Mouse (Mus musculus) forebrain, postnatal 0 days (tissue): ENCODE measurements at regions not wholly inside any gene's neighbourhood (a gene's known extent, or its start where the extent isn't known, plus 50 kb on each side); places are given as distances from the start of the nearest gene placed in this dataset.

Source experiments
- ATAC-seq: fragments of 200-750 bp; cut with Nextera tagmentation; 2 replicates; pipeline ENCODE4 v1.8.0; 2017; ENCODE audit warnings: mild to moderate bottlenecking, moderate library complexity
- DNase-seq: peaks from one replicate; pipeline ENCODE4 v3.0.0-alpha.2; 2015
- H3K27ac ChIP-seq: fragments of 300-500 bp; sonication (generic); 2 replicates; pipeline ENCODE4 v1.5.1; 2014; ENCODE audit warnings: low read depth, mild to moderate bottlenecking, antibody characterized with exemption, low read length, moderate library complexity, mixed read lengths
- H3K27me3 ChIP-seq: fragments of 300-500 bp; sonication (generic); 2 replicates; pipeline ENCODE4 v1.6.1; 2014; ENCODE audit warnings: mild to moderate bottlenecking, low read length, mixed read lengths; ENCODE audit not compliant: insufficient read depth
- H3K36me3 ChIP-seq: fragments of 300-500 bp; sonication (generic); 2 replicates; pipeline ENCODE4 v1.6.1; 2014; ENCODE audit warnings: mild to moderate bottlenecking, moderate library complexity; ENCODE audit not compliant: insufficient read depth
- H3K4me1 ChIP-seq: fragments of 300-500 bp; sonication (generic); 2 replicates; pipeline ENCODE4 v1.6.1; 2014; ENCODE audit warnings: antibody characterized with exemption; ENCODE audit not compliant: insufficient read depth
- H3K4me2 ChIP-seq: fragments of 300-500 bp; sonication (generic); 2 replicates; pipeline ENCODE4 v1.6.1; 2014; ENCODE audit warnings: low read depth, mild to moderate bottlenecking, moderate library complexity
- H3K4me3 ChIP-seq: fragments of 300-500 bp; sonication (generic); 2 replicates; pipeline ENCODE4 v1.5.1; 2014; ENCODE audit warnings: low read depth, low read length, mixed read lengths
- H3K9ac ChIP-seq: fragments of 300-500 bp; sonication (generic); 2 replicates; pipeline ENCODE4 v1.6.1; 2014; ENCODE audit warnings: mild to moderate bottlenecking
- H3K9me3 ChIP-seq: fragments of 300-500 bp; sonication (generic); 2 replicates; pipeline ENCODE4 v1.6.1; 2016; ENCODE audit warnings: low read length
- CTCF ChIP-seq: sonication (generic); IDR thresholded peaks from 2 replicates; pipeline ENCODE4 v1.5.1; 2016; ENCODE audit warnings: antibody characterized with exemption, control low read depth, low read depth
- WGBS: fragments of 180-500 bp; shearing (Covaris S2); extraction: QIAGEN DNeasy Blood & Tissue Kit; methylation state at CpG from one replicate; pipeline ENCODE4 v1.1.7; 2014; 5-methylcytosine and 5-hydroxymethylcytosine counted together

DNA sequence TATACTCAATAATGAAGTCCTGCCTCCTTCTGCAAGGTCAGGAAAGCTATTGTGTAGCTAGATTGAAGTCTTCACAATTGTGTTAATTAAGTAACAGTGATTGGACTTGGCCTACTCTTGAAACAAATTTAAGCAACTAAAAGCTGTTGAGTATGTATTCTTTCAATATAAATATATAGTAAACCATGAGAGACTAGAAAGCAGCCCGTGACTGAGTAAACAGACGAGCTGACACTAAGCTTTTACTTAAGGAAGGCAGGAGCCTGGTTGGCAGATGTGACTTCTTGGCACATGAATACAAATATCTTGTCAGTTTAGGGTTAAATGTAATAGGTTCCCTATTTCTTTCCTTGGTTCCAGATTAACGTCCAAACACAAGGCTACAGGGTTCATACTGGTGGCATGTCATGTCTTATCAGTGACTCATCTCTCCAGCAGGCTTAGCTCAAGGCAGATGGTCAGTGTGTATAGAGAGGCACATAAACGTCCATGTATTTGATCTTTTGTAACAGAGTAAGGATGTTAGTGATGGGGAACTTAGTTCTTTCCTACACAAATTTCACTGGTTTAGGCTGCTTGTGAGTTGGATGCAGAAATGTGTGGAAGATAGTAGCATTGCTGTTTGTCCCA is 184.7 kb downstream of the Etaa1 start:
- no peak for DNase-seq
- WGBS, result 66% methylated on average over 4 of the region's 4 CpGs
- H3K36me3 ChIP-seq, result no peaks in the 10 kb centered on the region

GRCm38 (mm10) chr11:17797632-17798031 is 156.0 kb downstream of the Etaa1 start:
- no peaks in the 10 kb centered on the region for H3K4me1 ChIP-seq
- no peak overlapping the region for H3K4me2 ChIP-seq
- DNase-seq (no peak), ATAC-seq (no peak)
- H3K27me3 ChIP-seq, result no peaks in the 10 kb centered on the region
- no peak for TF ChIP-seq CTCF
- no peak overlapping the region for H3K9ac ChIP-seq
- no peak overlapping the region for H3K27ac ChIP-seq
- no peaks in the 10 kb centered on the region for H3K9me3 ChIP-seq
- H3K36me3 ChIP-seq, result no peaks in the 10 kb centered on the region
- H3K4me3 ChIP-seq, result no peak overlapping the region

More for the DNA sequence above, 184.7 kb downstream of the Etaa1 start:
- no peak for TF ChIP-seq CTCF
- H3K27me3 ChIP-seq, result no peaks in the 10 kb centered on the region
- no peak overlapping the region for H3K9ac ChIP-seq
- no peak overlapping the region for H3K4me2 ChIP-seq
- H3K9me3 ChIP-seq, result no peaks in the 10 kb centered on the region
- no peak overlapping the region for H3K4me3 ChIP-seq
- H3K4me1 ChIP-seq, result no peaks in the 10 kb centered on the region
- no peak overlapping the region for H3K27ac ChIP-seq
- no peak for ATAC-seq

DNA sequence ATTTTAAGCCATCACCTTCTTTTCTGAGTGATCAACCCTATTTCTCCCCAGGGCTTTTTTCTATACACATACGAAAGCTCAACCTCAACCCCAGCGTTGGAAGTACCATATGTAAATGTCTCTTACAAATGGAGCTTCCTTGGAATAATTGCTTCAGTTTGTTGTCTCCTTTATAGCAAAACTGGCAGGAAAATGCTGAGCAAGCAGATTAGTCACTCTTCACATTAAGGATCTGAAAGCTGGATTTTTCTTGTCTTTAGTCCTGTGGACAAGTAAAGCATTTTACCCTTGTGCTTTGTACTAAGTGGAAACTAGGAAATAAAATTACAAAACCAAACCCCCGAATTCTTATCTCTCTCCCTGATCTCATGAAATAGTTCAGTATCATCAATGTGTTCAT is 145.8 kb downstream of the Etaa1 start:
- Histone ChIP-seq H3K27ac (no peak overlapping the region), H3K27me3 (no peaks in the 10 kb centered on the region), H3K9ac (no peak overlapping the region), H3K9me3 (no peaks in the 10 kb centered on the region), H3K36me3 (no peaks in the 10 kb centered on the region), H3K4me2 (no peak overlapping the region), H3K4me1 (no peaks in the 10 kb centered on the region), H3K4me3 (no peak overlapping the region)
- ATAC-seq (no peak), DNase-seq (no peak)
- TF ChIP-seq CTCF, result no peak
- 88% methylated on average over 3 of the region's 3 CpGs for WGBS

- no peaks in the 10 kb centered on the region for H3K36me3 ChIP-seq
- H3K4me3 ChIP-seq, result no peak overlapping the region
- no peak for DNase-seq
- H3K4me1 ChIP-seq, result no peaks in the 10 kb centered on the region
- H3K27ac ChIP-seq, result no peak overlapping the region
- no peaks in the 10 kb centered on the region for H3K9me3 ChIP-seq
- no peak for ATAC-seq
- H3K27me3 ChIP-seq, result no peaks in the 10 kb centered on the region
- H3K9ac ChIP-seq, result no peak overlapping the region
- no peak overlapping the region for H3K4me2 ChIP-seq
- TF ChIP-seq CTCF, result no peak
- 68% methylated on average over 8 of the region's 8 CpGs for WGBS
Measured at GRCm38 (mm10) chr11:17811829-17812559, 141.7 kb downstream of the Etaa1 start.

DNA sequence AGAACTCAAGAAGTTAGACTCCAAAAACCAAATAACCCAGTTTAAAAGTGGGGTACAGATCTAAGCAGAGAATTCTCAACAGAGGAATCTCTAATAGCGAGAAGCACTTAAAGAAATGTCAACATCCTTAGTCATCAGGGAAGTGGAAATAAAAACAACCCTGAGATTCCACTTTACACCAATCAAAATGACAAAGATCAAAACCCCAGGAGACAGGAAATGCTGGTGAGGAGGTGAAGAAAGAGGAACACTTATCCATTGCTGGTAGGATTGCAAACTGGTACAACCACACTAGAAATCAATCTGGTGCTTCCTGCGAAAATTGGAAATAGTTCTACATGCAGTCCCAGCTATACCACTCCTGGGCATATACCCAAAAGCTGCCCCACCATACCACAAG is 111.0 kb downstream of the Etaa1 start:
- Histone ChIP-seq H3K9ac (no peak overlapping the region), H3K36me3 (no peaks in the 10 kb centered on the region), H3K27ac (no peak overlapping the region), H3K27me3 (no peaks in the 10 kb centered on the region), H3K9me3 (no peaks in the 10 kb centered on the region), H3K4me2 (no peak overlapping the region), H3K4me1 (no peaks in the 10 kb centered on the region), H3K4me3 (no peak overlapping the region)
- WGBS, result 80% methylated on average over 2 of the region's 2 CpGs
- ATAC-seq (no peak), DNase-seq (no peak)
- TF ChIP-seq CTCF, result no peak

- ATAC-seq (no peak), DNase-seq (peak; percentile 67)
- TF ChIP-seq CTCF, result peak; percentile 67
- 39% methylated on average over 7 of the region's 7 CpGs for WGBS
- H3K9me3 ChIP-seq, result no peaks in the 10 kb centered on the region
- no peak overlapping the region for H3K4me2 ChIP-seq
- H3K27me3 ChIP-seq, result no peaks in the 10 kb centered on the region
- no peak overlapping the region for H3K9ac ChIP-seq
- no peaks in the 10 kb centered on the region for H3K4me1 ChIP-seq
- H3K4me3 ChIP-seq, result no peak overlapping the region
- no peaks in the 10 kb centered on the region for H3K36me3 ChIP-seq
- no peak overlapping the region for H3K27ac ChIP-seq
Measured at GRCm38 (mm10) chr11:17852405-17852804, 101.3 kb downstream of the Etaa1 start.

GRCm38 (mm10) chr11:17853246-17853804 is 100.3 kb downstream of the Etaa1 start:
- no peak for TF ChIP-seq CTCF
- WGBS, result 58% methylated on average over 8 of the region's 8 CpGs
- Histone ChIP-seq H3K36me3 (no peaks in the 10 kb centered on the region), H3K4me3 (no peak overlapping the region), H3K4me2 (no peak overlapping the region), H3K27ac (no peak overlapping the region), H3K9ac (no peak overlapping the region), H3K27me3 (no peaks in the 10 kb centered on the region), H3K9me3 (no peaks in the 10 kb centered on the region), H3K4me1 (no peaks in the 10 kb centered on the region)
- ATAC-seq (no peak), DNase-seq (no peak)
